Mouse (Mus musculus) frontal cortex, adult 2 months (tissue): ENCODE measurements around the gene Irf9. TPM values are rescaled to one million over a fixed set of nuclear protein-coding genes. Genes with fewer than 3 reads are reported as not detected.

Experiments used
- DNase-seq, 2 experiments: peaks; one replicate each; pipeline ENCODE4 v3.0.0; 2022; ENCODE audit warnings: low spot score in 1 of 2; ENCODE audit errors: extremely low spot score in 1 of 2
- polyA plus RNA-seq: library from polyadenylated mRNA; depleted of rRNA; stranded (reverse); fragments of >200 nt; gene quantifications from 2 replicates; pipeline ENCODE4 v1.2.3, GENCODE M21; 2012; rRNA removed

Gene Irf9
- polyA plus RNA-seq, 1 experiment: 19.1 TPM

DNA sequence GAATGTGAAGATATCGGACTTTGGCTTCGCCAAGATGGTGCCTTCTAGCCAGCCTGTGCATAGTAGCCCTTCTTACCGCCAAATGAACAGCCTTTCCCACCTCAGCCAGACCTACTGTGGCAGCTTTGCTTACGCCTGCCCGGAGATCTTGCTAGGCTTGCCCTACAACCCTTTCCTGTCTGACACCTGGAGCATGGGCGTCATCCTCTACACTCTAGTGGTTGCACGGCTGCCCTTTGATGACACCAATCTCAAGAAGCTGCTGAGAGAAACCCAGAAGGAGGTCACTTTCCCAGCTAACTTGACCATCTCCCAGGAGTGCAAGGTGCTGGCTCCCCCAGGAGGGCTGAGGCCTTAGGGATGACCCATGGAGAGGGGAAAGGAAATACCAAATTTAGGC is 48.2 kb downstream of the Irf9 start:
- no peak for DNase-seq

GRCm38 (mm10) chr14:55656935-55657334 is 53.6 kb downstream of the Irf9 start:
- no peak for DNase-seq

DNA sequence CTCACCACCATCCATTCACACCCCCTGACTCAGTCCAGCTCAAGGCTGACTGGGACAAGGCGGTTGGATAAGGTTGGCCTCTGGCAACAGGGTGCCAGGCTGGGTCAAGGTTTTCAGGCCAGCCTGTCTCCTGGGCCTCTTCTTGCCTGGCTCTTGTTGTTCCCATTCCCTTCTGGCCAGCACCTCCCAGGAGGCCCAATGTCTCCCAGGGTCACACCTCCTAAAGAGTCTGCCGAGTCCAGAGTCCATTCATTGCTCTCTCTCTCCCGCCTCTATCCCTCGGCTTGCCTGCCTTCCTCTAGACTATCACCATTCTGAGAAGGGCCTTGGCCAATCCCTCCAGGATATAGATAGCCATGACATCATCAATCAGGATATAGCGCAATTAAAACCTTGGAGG is 54.6 kb downstream of the Irf9 start:
- no peak for DNase-seq

Other genes with a start within 250 kb of the Irf9 start
- 17.1 and 17.6 TPM in 2 replicates for gene Dhrs4, start 124.8 kb upstream of the Irf9 start, polyA plus RNA-seq
- 69.2 and 72.1 TPM in 2 replicates for gene Carmil3, start 112.9 kb upstream of the Irf9 start, polyA plus RNA-seq
- gene Cpne6, start 93.1 kb upstream of the Irf9 start, polyA plus RNA-seq: 512 and 532 TPM in 2 replicates
- 0.69 and 0.82 TPM in 2 replicates for gene Nrl, start 78.6 kb upstream of the Irf9 start, polyA plus RNA-seq
- 30.5 and 36.9 TPM in 2 replicates for gene Pck2, start 63.3 kb upstream of the Irf9 start, polyA plus RNA-seq
- 107 and 128 TPM in 2 replicates for gene Dcaf11, start 43.6 kb upstream of the Irf9 start, polyA plus RNA-seq
- gene A730061H03Rik, start 43.2 kb upstream of the Irf9 start, polyA plus RNA-seq: 1.3 and 1.7 TPM in 2 replicates
- gene Fitm1, start 28.0 kb upstream of the Irf9 start, polyA plus RNA-seq: 0.11 TPM in 1 of 2 replicates, not detected in the other
- gene Psme1, start 25.4 kb upstream of the Irf9 start, polyA plus RNA-seq: 62.6 and 82.8 TPM in 2 replicates
- 56.3 and 58.2 TPM in 2 replicates for gene Emc9, start 18.3 kb upstream of the Irf9 start, polyA plus RNA-seq
- 43.2 and 46.9 TPM in 2 replicates for gene Psme2, start 12.5 kb upstream of the Irf9 start, polyA plus RNA-seq
- 24.2 TPM in 2 replicates for gene Rnf31, start 11.9 kb upstream of the Irf9 start, polyA plus RNA-seq
- 17.2 and 22.6 TPM in 2 replicates for gene Rec8, start 14.5 kb downstream of the Irf9 start, polyA plus RNA-seq
- gene Ipo4, start 32.4 kb downstream of the Irf9 start, polyA plus RNA-seq: 139 and 152 TPM in 2 replicates
- 4.3 and 6.2 TPM in 2 replicates for gene Gm49378, start 34.3 kb downstream of the Irf9 start, polyA plus RNA-seq
- gene Tm9sf1, start 40.2 kb downstream of the Irf9 start, polyA plus RNA-seq: 33.0 and 38.5 TPM in 2 replicates
- gene Tssk4, start 46.6 kb downstream of the Irf9 start, polyA plus RNA-seq: 0.78 and 1.2 TPM in 2 replicates
- gene Mdp1, start 56.9 kb downstream of the Irf9 start, polyA plus RNA-seq: 46.0 and 46.7 TPM in 2 replicates
- gene Gmpr2, start 68.4 kb downstream of the Irf9 start, polyA plus RNA-seq: 30.6 and 33.0 TPM in 2 replicates
- 351 and 383 TPM in 2 replicates for gene Nedd8, start 68.6 kb downstream of the Irf9 start, polyA plus RNA-seq
- gene Tinf2, start 78.2 kb downstream of the Irf9 start, polyA plus RNA-seq: 19.2 and 21.7 TPM in 2 replicates
- 0.14 and 0.21 TPM in 2 replicates for gene Tgm1, start 110.4 kb downstream of the Irf9 start, polyA plus RNA-seq
- 60.7 and 64.3 TPM in 2 replicates for gene Rabggta, start 118.7 kb downstream of the Irf9 start, polyA plus RNA-seq
- 111 and 119 TPM in 2 replicates for gene Dhrs1, start 142.1 kb downstream of the Irf9 start, polyA plus RNA-seq
- 8.9 and 9.0 TPM in 2 replicates for gene Nop9, start 142.1 kb downstream of the Irf9 start, polyA plus RNA-seq
- gene Cideb, start 154.9 kb downstream of the Irf9 start, polyA plus RNA-seq: 15.6 and 18.7 TPM in 2 replicates
- gene Ltb4r2, start 157.9 kb downstream of the Irf9 start, polyA plus RNA-seq: 0.18 and 0.19 TPM in 2 replicates
- gene Ltb4r1, start 162.4 kb downstream of the Irf9 start, polyA plus RNA-seq: 0.11 and 0.14 TPM in 2 replicates
- 4.0 and 4.3 TPM in 2 replicates for gene Adcy4, start 180.5 kb downstream of the Irf9 start, polyA plus RNA-seq
- gene Ripk3, start 185.3 kb downstream of the Irf9 start, polyA plus RNA-seq: 0.67 and 0.68 TPM in 2 replicates
- 1.5 and 2.7 TPM in 2 replicates for gene Nfatc4, start 219.6 kb downstream of the Irf9 start, polyA plus RNA-seq